Mouse (Mus musculus) kidney, adult 18-20 months (tissue): ENCODE data around the gene Epb41l2.

Experiments used
- DNase-seq: peaks from one replicate; pipeline ENCODE4 v3.0.0; 2021

Gene Epb41l2

DNA sequence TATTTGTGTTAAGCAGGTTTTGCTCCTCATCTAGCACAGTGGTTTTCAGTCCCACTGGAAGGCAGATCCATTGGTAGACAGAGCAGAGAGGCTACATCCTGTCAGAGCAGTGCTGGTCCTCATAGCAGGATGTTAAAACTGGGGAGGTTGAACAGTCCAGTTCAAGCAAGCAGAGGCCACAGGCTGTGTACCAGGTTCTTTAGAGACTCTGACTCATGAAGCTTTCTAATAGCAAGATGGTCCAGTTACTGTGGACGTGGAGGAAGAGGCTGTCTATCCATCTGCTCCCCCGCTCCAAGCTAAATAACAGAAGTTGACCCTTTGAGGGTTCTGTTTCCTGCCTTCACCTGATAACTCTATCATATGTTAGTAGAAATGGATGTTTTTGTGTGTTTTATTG, 41.8 kb downstream of the Epb41l2 start:
- no peak for DNase-seq

DNA sequence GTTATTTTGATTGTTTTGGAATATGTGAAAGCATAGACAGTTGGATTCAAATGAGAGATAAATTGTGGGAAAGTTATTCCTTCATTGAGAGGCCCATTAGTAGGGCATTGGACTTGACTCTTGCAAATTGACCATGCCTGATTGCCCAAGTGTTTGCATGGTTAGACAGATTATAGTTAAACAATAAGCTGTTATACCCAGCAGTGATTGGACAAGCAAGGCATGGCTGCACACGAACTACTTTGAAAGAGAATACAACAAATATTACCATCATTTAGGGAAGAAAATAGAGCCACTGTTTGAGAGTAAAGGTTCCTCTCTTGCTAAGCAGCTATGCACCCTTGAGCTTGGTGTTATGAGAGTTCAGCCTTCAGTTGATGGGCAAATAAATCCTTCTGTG, 43.3 kb downstream of the Epb41l2 start:
- no peak for DNase-seq

DNA sequence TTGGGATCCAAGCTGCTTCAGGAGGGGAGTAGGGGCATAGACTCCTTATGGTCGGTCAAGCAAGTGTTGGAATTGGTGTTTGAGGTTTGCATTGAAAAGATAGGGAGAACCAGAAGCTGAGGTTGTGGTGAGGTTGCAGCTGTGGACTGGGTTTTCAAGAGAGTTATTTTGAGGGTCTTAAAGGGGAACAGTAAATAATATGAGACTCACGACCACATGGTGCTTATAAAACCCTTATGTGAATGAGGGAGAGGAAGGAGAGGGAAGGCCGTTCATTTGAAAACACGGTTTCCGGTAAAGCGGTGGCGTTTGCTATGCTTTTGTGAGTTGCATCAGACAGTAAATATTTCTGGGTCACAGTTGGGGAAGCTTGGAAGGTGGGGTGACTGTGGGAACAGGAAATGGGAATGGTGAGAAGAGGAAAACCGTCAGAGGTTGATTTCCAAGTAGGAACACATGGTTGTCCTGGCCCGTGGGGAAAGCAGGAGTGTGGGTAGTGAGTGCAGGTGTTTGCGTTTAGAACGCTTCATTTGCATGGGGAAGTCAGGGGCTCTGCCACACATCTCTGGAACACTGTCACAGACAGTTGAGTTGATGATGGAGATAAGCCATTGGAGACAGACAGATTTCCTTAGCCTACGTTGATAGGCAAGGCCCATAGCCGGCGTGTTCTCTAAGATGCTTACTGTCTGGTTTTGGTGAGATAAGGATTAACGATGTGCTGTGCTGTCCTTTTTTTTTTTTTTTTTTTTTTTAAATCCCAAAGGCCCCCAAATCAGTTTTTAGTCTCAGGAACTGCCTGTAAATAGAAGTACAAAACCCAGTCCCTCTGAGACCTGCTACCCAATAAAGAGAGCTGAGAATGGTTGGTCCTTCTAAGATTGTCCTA, 44.5 kb downstream of the Epb41l2 start:
- no peak for DNase-seq

DNA sequence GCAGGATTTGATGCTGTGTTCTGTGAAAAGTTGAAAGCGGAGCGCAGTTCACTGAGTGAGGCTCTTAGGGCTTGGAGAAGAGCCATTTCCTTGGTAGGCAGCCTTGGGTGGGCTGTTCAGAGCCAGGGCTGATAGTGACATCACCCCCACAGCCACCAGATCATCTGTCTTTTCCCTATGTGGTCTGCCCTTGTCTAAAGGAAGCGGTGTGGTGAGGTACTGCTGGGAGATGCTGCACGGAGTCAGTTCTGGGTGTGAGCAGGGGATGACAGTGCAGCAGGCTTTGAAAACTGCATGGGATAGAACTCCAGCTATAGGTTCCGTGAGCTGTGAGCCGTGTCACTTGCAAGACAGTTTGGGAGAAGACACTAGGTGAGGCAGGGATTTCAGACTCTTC, 45.1 kb downstream of the Epb41l2 start:
- DNase-seq: no peak

DNA sequence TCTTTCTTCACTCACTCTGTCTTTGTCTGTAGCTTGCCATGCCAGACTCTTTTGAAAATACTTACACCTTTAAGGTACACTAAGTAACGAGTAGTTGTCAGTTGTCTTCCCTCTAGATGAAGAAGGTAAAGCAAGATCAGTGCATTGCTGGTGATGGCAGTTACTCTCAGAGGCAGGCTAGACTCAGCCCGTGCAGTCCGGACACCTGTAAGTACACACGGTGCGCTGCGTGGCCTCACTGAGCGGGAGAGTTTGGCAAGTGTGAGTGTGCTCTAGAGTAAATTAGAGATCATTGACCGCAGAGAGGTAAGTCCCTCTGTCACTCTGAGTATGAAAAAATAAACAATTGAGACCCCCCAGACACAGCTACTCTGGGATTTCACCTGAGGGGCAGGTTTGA, 46.0 kb downstream of the Epb41l2 start:
- no peak for DNase-seq

DNA sequence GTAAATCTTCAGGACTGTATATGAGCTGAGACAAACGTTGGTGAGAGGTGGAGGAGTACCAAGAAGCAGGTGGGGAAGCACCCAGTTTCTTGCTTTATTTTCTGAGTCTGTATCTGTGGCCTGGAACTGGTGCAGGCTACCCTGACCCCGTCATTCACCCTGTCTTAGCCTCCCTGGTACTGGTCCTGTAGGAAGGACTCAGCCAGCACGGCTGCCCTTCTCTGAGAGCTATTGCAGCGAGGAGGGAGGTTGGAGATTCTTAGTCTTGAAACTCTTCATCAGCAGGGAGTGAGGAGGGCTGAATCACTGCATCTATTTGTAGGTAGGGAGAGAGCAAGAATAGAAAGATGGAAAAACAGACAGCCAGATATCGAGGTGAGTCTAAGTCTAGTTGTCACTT, 47.1 kb downstream of the Epb41l2 start:
- DNase-seq: no peak

DNA sequence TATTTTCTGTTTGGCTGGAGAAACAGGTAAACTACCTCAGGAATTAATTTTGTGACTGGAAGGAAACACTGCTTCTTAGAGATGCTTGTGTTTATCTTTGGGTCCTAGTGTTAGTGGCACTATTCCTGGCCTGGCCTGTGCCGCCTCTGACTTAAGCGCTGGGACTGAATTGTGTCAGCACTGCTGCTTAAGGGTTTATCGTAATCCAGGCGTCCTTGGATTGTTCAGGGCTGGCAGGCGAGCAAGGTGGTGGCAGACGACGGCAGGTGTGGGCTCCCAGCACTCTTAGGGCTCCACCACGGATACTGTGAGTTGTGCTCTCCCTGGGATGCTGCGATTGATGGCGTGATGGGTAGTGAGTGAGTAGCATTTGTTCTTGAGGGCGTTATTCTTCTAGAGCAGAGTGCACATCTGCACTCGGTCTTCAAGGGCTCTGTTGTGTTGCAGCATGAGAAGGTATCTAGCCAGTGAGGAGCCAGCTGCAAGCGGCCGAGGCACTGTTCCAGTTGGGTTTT, 48.6 kb downstream of the Epb41l2 start:
- DNase-seq: no peak

DNA sequence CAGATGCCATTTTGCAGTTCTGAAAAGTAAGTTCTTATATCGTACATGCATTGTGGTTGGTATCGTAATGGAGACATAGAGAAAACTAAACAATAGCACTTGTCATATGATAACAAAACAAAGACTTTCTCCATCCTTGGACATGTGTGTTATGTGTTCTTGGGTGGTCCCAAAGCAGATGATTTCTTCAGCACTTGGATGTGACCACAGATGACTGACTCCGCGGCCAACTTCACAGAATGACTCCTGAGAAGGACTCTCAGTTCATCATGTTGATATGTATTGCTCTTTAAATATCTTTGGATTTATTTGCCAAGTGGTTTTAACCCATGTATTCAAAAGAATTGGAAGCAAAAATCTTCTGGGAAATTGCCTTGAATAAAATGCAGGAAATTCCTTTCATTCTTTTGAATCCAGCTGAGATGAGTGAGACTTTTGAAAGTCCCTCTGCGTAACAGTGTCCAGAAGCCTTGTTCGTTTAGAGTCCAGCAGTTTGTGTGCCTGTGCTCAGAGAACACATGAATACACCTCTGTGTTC, 52.3 kb downstream of the Epb41l2 start:
- DNase-seq: no peak

DNA sequence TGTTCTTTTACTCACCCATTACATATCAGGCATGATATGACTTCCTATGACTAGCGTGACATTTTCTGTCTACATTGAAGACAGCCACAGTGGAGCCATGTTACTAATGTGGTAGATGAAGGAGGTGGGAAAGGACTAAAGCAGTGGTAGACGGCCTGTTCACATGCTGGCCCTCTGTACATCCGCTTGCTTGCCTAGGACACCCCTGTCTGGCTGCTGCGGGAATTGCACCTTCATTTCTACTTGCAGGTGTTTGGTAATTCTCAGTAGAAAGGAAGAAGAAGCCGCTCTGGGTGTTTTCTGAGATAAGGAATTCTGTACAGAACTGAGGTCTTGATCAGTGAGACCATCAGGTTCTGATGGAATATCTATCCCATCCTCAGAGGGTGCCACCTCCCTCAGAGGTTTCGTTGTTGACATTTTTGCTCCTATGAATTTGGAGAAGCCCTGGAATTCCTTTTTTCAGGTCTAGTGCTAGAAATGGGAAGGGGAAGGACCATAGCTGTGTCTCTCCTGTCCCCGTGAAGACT, 55.7 kb downstream of the Epb41l2 start:
- DNase-seq: peak; percentile 24

DNA sequence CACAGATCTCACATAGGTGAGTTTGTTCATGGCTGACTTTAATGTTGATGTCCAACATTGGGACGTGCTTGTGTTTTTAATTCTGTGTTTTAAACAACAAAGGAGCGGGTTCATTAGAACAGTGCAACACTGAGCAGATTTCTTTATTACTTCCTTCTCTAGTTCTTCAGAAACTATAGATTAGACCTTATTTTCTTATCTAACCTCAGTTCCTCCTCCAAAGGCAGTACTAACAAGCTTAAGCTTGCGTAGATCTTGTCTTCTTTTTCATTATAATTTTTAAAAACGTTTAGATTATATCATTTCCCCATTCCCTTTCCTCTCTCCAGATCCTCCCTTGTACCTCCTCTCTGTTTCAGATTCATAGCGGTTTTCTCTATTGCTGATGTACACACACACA, 57.1 kb downstream of the Epb41l2 start:
- DNase-seq: no peak

DNA sequence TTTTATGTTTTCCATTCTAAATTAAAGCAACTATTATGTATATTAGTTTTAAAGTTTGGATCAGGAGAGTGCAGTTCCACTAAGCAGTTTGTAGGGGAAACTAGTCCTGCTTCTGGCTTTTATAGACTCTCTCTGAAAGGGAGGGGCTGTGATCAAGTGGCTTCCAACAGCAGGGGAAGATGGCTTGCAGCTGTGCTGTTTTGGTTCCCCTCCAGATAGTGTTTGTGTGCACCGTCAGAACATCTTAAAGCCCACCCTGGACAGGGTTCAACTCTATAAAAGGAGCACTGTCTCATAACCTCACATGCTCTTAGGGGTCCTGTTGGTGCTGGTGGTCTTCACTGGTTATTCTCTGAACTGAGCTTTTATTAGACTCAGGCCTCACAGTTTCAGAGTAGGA, 66.5 kb downstream of the Epb41l2 start:
- DNase-seq: no peak

DNA sequence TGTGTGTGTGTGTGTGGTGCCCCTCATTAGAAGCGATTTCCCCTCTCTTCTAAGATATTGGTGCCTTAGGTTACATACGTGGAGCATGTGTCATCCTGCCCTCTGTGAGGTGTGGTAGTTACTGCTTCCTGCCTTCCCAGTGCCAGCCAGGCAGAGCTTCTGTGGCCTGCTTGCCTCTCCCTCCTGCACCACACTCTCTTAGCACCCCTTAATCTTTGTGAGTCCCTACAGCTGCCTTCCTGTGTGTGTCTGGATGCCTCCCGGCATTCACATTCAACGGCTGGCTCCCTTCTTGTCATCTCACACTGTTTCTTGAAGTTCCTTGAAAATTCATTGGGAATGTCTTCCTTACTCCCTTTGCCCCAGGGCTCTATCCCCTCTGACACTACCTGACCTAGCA, 67.2 kb downstream of the Epb41l2 start:
- no peak for DNase-seq

DNA sequence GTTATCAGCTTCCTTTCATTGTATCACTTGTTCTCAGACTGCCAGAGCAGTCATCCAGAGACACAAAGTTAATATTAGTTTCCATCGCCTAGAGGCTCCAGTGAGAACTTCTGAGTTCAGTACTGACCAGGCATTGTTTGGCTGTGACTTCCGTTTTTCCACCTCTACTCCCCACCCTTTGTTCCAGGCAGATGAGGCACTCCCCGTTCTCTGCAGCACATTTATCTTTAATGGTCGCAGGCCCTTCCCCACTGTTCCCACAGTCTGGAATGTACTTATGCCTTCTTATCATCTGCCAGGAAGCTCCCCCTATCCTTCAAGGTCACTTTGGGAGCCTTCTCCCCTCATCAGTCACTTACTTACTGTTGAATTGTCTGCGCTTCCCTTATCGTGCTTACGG, 67.9 kb downstream of the Epb41l2 start:
- no peak for DNase-seq

DNA sequence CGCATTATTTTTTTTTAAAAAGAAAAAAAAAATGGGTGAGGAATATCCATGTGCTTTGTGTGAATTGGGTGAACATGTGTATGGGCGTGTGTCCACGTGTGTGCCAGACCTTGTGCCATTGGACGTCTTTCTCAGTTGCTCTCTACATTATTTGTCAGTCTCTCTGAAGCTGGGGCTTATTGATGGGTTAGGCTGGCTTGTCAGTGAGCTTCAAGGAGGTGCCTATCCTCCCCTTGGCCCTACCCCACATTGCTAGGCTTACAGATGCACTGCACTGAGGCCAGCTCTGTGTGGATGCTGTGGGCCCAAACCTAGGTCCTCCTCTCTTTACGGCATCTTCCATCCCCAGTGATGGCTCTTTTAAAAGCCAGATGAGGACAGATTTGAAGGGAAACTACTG, 69.1 kb downstream of the Epb41l2 start:
- DNase-seq: no peak

DNA sequence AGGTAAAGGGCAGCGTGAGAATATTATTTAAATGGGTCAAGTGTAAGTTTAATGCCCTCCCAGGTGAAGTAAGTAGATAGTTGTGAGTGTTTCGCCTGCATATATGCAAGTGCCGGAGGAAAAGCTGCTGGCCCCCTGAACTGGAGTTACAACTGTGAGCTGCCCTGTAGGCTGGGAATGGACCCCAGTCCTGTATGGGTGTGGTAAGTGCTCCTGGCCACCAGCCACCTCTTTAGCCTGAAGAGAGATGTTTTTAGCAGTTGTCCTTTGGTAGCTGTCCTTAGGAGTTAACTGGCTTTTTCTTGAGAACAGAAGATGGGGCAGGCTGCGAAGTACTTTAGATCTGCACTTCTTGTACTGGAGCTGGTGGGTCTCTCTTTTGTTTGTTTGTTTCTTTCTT, 69.7 kb downstream of the Epb41l2 start:
- DNase-seq: no peak

DNA sequence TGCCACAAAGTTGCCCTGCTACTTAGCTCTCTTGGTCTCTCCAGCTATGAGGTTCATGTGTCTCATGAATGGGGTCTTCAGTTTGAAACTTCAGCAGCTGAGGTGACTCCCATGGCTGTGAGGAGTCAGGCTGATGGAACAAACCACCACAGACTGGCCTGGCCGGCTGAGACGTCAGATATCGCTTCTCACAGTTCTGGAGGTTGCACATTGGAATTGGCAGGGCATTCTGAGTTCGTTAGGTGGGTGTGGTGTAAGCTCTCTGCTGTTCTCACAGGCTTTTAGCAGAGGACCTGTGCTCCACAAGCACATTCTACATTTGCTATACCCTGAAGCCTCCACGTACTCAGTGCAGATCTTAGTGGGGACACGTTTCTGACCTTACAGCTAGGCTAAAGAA, 71.3 kb downstream of the Epb41l2 start:
- DNase-seq: no peak

DNA sequence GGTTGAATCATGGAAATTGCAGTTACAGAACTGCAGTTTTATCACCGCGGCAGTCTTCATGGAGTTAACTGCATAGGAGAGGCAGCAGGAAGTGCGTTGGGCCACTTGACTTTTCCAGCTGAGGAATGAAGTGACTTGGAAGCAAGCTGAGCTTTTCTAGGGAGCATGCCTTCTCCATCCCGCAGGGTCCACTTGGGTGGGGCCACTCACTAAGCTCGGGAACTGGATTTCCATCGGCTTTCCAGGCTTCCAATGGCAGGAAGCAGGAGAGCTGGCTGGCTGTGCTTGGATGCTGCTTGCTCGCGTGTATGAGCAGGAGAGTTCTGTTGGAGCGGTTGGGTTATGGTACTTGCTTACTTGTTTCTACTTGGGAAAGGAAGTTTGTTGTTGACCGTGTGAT, 72.8 kb downstream of the Epb41l2 start:
- no peak for DNase-seq

DNA sequence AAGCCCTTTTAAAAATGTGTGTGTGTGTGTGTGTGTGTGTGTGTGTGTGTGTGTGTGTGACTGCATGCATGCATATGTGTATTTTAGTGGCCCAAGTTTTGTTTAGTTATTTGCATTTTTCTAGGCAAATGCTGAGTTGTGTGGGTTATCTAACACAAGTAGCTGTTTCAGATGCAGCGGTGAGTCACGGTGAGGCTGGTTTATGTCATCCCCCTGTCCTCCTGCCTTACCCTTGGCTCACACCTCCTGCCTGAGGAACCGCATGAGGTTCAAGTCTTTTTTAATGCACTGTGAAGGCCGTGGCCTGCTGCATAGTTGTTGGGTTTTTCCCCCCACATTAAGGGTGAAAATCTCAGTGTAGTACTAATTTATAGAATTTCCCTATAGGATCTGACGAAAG, 73.3 kb downstream of the Epb41l2 start:
- DNase-seq: no peak

DNA sequence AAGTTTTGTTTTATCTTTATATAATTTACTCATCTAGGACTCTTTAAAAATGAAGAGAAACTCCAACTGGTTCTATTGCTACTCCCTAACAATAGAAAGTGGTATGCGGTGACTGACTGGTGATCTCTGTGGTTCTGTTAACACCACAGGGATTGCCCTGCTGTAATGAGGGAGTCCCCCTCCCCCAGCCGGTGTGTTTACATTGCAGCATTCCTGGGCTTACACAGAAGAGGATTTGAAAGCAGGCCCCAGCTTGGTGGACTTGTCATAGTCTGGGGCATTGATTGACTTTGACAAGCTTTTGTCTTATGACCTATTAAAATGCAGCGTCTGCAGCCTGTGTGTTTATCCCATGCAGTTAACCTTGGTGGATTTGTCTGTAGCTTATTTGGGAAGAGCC, 73.9 kb downstream of the Epb41l2 start:
- DNase-seq: no peak

DNA sequence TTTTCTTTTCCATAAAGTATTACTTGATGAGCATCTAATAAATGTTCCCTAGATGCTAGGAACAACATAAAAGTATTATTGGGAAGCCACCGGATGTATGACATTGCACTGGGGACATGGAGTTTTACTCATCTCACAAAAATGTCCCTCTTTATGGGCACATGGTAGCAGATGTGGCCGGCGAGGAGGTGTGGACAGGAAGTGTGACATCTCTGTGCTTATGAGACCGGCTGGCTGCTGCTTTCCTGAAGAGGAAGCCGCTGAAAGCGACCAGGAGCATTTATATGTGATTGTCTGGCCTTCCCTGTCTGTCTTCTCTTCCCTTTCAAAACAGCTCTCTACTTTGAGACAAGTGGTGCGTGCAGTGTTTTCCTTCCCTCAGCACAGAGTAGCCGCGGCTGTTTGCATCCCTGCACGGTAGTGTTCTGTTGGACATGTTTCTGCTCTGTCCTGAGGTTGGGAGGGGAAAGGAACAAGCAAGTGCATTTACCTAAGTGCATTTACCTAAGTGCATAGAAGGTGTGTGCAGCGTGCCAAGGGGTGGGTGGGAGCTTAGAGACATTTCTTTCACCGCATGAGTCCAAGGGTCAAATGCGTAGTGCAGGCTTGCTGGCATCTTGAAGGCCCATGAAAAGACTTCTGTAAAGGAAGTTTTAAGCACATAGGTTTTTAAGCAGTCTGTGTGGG, 74.9 kb downstream of the Epb41l2 start:
- no peak for DNase-seq

DNA sequence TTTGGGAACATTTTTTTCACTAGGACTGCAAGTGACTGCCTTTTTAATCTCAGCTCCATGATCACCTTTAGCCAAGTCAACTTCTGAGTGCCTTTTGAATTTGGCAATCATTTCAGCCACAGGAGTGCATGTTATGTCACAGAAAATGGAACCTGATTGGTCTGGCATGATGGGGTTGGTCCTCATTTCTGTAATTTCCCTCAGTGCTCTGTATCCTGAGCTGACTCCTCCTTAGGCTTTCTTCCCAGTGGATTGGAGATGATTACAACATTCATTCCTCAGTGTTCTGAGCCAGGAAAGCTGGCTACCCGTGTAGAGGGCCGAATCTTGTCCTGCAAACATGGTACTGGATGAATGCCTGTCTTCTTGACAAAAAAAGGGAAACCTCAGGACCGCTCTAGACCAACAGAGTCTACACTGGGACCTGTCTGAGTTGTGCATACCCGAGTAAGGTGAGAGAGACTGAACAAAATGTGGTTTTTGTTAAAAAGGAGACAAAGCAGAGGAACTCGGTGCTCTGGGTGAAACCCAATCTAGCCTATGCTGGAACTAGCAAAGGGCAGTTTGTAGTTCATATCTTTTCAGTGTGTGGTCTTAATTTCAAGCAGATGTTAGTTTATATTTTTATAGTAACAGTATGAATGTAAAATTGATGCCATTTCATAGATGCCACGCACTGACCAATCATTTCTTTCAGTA, 77.3 kb downstream of the Epb41l2 start:
- DNase-seq: no peak

DNA sequence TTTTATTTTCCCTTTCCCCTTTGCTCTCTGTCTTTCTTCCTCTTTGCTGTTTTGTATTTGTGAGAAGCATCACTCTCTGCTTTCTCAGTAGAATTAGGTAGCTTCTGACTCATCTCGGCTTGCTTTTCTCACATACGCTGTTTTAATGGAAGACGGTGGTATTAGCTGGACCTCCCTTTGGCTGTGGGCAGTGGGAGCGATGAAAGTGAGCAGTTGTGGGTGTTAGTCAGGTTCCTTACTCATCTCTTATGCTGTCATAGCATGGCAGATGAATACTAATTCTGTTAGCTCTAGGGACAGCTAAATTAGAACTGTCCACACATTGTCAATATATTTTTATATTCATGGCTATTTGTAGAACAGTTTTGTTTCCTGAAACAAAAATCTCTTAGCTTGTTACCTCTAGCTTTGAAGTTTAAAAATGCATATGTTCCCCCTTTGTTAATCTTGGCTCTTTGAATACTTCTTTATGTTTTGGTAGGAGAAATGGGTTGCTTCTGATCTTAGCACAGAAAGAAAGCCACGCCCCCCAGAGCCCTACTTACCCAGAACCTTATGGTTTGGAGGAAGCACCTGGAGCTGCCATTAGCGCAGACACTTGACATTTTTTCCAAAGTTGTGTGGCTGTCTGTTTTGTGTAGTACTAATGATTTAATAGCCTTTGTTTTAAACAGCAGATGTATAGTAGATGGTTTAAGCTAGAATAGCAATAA, 78.1 kb downstream of the Epb41l2 start:
- no peak for DNase-seq

DNA sequence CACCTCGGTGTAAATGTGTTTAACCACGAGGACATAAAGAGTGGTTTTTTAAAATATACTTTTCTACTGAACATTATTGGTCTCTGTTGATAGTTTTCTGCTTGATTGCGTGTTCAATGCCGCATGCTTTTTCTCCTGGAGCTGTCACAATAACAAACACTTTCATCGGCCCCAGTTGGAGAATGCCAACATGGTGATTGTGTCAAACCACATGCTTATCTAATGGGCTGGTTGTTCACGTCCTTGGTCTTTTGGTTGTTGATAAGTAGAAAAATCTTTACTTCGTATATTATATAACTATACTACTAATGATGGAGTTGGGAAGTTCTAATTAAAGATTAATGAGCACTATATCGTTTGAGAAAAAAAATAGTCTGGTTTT, 78.7 kb downstream of the Epb41l2 start:
- no peak for DNase-seq
